Mouse (Mus musculus) embryonic facial prominence, embryonic 14.5 days (tissue): Measurements from ENCODE around the gene Xpr1. TPM values are rescaled to one million over a fixed set of nuclear protein-coding genes. Genes with fewer than 3 reads are reported as not detected.
A peak's percentile ranks its signal among the peaks of the same experiment; 100 is the strongest.

ENCODE experiments used
- ATAC-seq: fragments of 200-750 bp; cut with Nextera tagmentation; 2 replicates; pipeline ENCODE4 v1.8.0; 2017; ENCODE audit warnings: low read depth, moderate number of reproducible peaks, moderate TSS enrichment
- DNase-seq: peaks from one replicate; pipeline ENCODE4 v3.0.0-alpha.2; 2015; ENCODE audit warnings: low spot score
- H3K27ac ChIP-seq: fragments of 300-500 bp; sonication (generic); replicated peaks from 2 replicates; pipeline ENCODE4 v1.5.1; 2014; ENCODE audit warnings: low read depth, mild to moderate bottlenecking, low read length, moderate library complexity
- H3K27me3 ChIP-seq: fragments of 300-500 bp; sonication (generic); replicated peaks from 2 replicates; pipeline ENCODE4 v1.6.1; 2014; ENCODE audit warnings: low read length; ENCODE audit not compliant: control insufficient read depth, insufficient read depth
- H3K36me3 ChIP-seq: fragments of 300-500 bp; sonication (generic); 2 replicates; pipeline ENCODE4 v1.6.1; 2014; ENCODE audit warnings: low read length, mixed read lengths; ENCODE audit not compliant: control insufficient read depth, insufficient read depth
- H3K4me1 ChIP-seq: fragments of 300-500 bp; sonication (generic); 2 replicates; pipeline ENCODE4 v1.6.1; 2014; ENCODE audit warnings: antibody characterized with exemption, low read length; ENCODE audit not compliant: control insufficient read depth, insufficient read depth
- H3K4me2 ChIP-seq: fragments of 300-500 bp; sonication (generic); 2 replicates; pipeline ENCODE4 v1.6.1; 2014; ENCODE audit warnings: low read depth, mild to moderate bottlenecking, low read length, moderate library complexity, mixed read lengths
- H3K4me3 ChIP-seq: fragments of 300-500 bp; sonication (generic); 2 replicates; pipeline ENCODE4 v1.5.1; 2014; ENCODE audit warnings: low read depth, mild to moderate bottlenecking, low read length
- H3K9ac ChIP-seq: fragments of 300-500 bp; sonication (generic); 2 replicates; pipeline ENCODE4 v1.6.1; 2014; ENCODE audit warnings: low read depth, mild to moderate bottlenecking, low read length, moderate library complexity, mixed read lengths
- H3K9me3 ChIP-seq: fragments of 300-500 bp; sonication (generic); 2 replicates; pipeline ENCODE4 v1.6.1; 2016; ENCODE audit warnings: low read length; ENCODE audit not compliant: control insufficient read depth
- WGBS: fragments of 180-500 bp; shearing (Covaris S2); extraction: QIAGEN DNeasy Blood & Tissue Kit; methylation state at CpG from one replicate; pipeline ENCODE4 v1.1.7; 2014; 5-methylcytosine and 5-hydroxymethylcytosine counted together
- polyA plus RNA-seq: library from polyadenylated mRNA; unstranded; fragments of >200 nt; fragmentation: Nextera tagmentation; extraction: Ambion mirVana; gene quantifications from 2 replicates; pipeline ENCODE4 v1.2.1, GENCODE M21; 2014

Gene Xpr1
- polyA plus RNA-seq, result 5.3 and 5.6 TPM in 2 replicates

DNA sequence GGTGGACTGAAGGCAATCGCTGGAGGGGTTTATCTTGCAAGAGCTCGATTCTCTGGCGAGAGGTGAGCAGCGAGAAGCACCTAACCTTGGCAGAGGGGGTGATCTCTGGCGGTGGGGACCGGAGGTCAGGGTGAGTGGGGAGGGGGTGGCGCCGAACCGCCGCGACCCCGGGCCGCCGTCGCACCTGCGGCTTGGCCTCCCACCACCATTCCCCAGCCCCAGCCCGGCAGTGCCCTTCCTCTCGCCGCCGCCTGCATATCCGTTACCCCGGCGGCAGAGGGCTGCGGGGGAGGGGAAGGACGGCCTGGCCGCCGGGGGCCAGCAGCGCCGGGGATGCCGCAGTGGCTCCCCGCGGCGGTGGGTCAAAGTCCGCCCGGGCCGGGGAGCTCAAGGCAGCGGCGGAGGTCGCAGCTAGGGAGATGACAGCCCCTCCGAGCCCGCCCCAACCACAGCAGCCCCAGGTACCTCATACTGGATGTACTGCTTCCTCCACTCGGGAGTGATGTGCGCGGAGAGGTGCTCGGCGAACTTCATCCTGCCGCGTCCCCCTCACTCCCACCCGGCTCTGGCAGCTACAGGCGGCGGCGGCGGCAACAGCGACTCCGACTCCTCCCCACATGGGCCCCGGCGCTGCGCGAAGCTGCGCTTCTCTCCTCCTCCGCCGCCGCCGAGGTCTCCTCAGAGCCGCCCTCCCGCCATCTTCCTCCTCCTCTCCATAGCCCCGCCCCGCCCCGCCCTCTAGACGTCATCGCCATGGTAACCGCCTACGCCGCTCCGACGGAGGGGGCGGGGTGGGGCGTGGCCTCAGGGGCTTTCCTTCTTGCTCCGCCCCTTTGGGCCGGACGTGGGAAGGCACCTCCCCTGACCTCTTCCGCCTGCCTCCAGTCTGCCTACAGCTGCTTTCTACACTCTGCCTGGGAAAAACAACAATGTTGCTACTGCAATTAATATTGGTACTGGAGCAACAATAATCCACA lies at the start of gene Xpr1:
Xpr1 (minus strand) TSS at position 715 of the 977 bp plus-strand sequence.
- H3K27me3 ChIP-seq, result no peaks in the 10 kb centered on the region
- peak within 1 kb of the TSS; percentile 79 for H3K9ac ChIP-seq
- ATAC-seq (peak; percentile 96), DNase-seq (peak; percentile 96)
- H3K4me1 ChIP-seq, result no peaks in the 10 kb centered on the region
- peak within 1 kb of the TSS; percentile 89 for H3K4me3 ChIP-seq
- peak within 1 kb of the TSS; percentile 81 for H3K27ac ChIP-seq
- under 1% methylated on average over 32 of the region's 82 CpGs for WGBS
- H3K4me2 ChIP-seq, result peak within 1 kb of the TSS; percentile 79
- no peaks in the 10 kb centered on the region for H3K9me3 ChIP-seq
- no peaks in the 10 kb centered on the region for H3K36me3 ChIP-seq

DNA sequence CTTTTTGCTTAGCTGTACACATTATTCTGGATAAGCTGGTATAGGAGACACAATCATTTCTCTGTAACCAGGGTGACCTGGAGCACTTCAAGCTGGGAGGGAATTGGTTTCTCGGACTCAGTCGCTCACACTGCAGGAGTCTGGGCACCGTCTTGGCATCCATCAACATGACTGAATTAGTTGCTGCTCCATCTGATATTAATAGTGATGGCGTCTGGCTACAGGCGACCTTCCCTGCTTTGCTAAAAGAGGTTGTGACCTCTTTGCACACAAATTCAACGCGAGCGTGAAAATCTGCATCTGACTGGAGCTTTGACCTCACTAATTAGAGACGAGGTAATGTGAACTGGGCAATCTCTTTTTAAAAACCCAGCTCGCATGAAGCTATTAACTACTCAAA lies 46.2 kb upstream of the Xpr1 start:
- DNase-seq (no peak), ATAC-seq (no peak)
- Histone ChIP-seq H3K4me1 (no peaks in the 10 kb centered on the region), H3K9ac (no peak overlapping the region), H3K36me3 (no peaks in the 10 kb centered on the region), H3K9me3 (no peaks in the 10 kb centered on the region), H3K4me2 (no peak overlapping the region), H3K4me3 (no peak overlapping the region), H3K27me3 (no peaks in the 10 kb centered on the region), H3K27ac (no peak overlapping the region)
- WGBS, result 28% methylated on average over 10 of the region's 10 CpGs

DNA sequence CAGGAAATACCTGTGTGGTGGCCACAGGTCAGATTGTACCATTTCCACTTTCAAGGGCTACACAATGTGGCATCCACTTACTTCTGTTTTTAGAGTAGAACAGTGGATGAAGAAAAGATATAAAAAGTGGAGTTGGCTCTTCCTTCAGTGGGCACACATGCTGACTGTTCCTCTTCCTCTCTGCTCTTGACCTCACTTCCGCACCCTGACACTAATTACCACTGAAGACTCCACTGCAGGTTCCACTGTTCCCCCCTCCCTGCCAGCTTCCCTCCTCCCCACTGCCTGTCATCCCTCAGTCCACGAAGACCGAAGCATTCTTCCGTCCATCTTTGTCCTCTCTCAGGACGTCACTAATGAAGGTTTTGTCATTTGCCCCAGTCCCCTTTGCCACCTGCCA lies 45.4 kb upstream of the Xpr1 start:
- H3K9ac ChIP-seq, result no peak overlapping the region
- H3K4me2 ChIP-seq, result no peak overlapping the region
- H3K36me3 ChIP-seq, result no peaks in the 10 kb centered on the region
- no peak for ATAC-seq
- H3K27ac ChIP-seq, result no peak overlapping the region
- no peaks in the 10 kb centered on the region for H3K27me3 ChIP-seq
- no peak for DNase-seq
- WGBS, result 69% methylated on average over 5 of the region's 5 CpGs
- H3K9me3 ChIP-seq, result no peaks in the 10 kb centered on the region
- H3K4me1 ChIP-seq, result no peaks in the 10 kb centered on the region
- no peak overlapping the region for H3K4me3 ChIP-seq

DNA sequence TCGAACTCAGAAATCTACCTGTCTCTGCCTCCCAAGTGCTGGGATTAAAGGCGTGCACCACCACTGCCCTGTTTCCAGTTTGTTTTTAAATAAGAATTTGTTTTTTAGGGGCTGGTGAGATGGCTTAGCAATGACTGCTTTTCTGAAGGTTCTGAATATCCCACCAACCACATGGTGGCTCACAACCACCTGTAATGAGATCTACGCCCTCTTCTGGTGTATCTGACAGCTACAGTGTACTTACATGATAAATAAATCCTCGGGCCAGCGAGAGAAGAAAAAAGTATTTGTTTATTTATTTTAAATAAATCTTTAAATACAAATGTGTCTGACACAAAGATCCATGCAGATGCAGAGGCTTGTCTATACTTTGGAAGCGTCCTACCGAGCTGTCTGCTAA lies 40.3 kb upstream of the Xpr1 start:
- WGBS, result 80% methylated on average over 7 of the region's 7 CpGs
- H3K36me3 ChIP-seq, result no peaks in the 10 kb centered on the region
- no peaks in the 10 kb centered on the region for H3K9me3 ChIP-seq
- no peaks in the 10 kb centered on the region for H3K27me3 ChIP-seq
- H3K4me3 ChIP-seq, result no peak overlapping the region
- H3K4me2 ChIP-seq, result no peak overlapping the region
- DNase-seq (no peak), ATAC-seq (no peak)
- H3K9ac ChIP-seq, result no peak overlapping the region
- no peaks in the 10 kb centered on the region for H3K4me1 ChIP-seq
- no peak overlapping the region for H3K27ac ChIP-seq

DNA sequence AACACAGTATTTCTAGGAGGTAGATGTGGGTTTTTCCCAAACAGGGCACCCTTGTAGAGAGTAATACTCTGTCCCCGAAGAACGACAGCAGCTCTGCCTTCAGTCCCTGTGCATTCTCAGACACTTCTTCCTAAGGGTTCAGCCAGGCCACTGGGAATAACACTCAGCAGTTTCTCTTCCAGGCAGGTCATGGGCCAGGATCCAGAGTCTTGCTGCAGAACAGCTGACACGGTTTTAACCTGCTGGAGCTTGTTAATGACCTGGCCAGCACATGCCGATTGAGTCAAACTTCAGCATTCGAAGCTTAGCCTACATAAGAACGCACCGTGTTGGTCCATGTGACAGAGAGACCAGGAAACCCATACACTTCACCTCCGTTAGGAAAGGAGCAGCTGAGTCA lies 36.0 kb upstream of the Xpr1 start:
- Histone ChIP-seq H3K4me1 (no peaks in the 10 kb centered on the region), H3K36me3 (no peaks in the 10 kb centered on the region), H3K4me3 (no peak overlapping the region), H3K9me3 (no peaks in the 10 kb centered on the region), H3K27ac (no peak overlapping the region), H3K4me2 (no peak overlapping the region), H3K27me3 (no peaks in the 10 kb centered on the region), H3K9ac (no peak overlapping the region)
- ATAC-seq, result no peak
- WGBS, result 70% methylated on average over 8 of the region's 8 CpGs
- no peak for DNase-seq

DNA sequence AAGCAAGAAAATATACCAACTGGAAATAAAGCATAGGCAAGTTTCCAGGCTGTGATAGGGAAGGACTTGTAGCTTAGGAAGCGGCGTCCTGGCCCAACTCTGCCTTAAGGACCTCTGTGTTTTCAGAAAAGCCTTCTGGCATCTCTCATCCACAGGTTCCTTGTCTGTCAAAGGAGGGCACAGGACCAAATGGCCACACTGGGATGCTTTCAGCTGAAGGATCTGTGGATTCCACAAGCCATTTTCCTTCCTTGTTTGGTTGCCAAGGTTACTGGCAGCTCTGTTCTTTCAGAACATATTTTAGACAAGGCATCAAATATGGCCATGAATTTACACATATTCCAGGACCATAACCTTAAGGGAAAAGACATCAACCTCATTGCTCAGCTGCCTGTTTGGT lies 31.7 kb upstream of the Xpr1 start:
- Histone ChIP-seq H3K9ac (no peak overlapping the region), H3K9me3 (no peaks in the 10 kb centered on the region), H3K4me1 (no peaks in the 10 kb centered on the region), H3K36me3 (no peaks in the 10 kb centered on the region), H3K27ac (no peak overlapping the region), H3K4me3 (no peak overlapping the region), H3K4me2 (no peak overlapping the region), H3K27me3 (no peaks in the 10 kb centered on the region)
- peak; percentile 36 for DNase-seq
- no peak for ATAC-seq
- 90% methylated on average over 2 of the region's 2 CpGs for WGBS

DNA sequence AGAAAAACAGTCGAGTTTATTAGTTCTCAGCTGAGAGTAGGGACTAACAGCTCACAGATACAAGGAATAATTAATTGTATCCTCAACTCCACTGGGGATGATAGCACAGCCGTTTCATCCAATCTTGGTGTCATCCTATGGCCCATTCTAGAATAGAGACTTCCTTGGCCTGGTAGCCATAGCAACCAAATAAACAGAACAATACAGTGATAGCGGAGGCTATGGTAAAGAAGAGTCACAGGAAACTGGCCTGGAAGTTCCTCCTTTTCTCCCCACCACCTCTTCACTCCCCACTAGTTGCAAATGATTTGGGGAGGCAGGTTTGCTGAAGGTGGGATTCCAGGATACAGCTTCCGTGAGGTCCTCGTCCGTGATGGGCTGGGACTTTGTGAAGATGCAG lies 30.1 kb upstream of the Xpr1 start:
- no peak overlapping the region for H3K4me3 ChIP-seq
- no peak for DNase-seq
- WGBS, result 78% methylated on average over 6 of the region's 6 CpGs
- no peaks in the 10 kb centered on the region for H3K27me3 ChIP-seq
- H3K27ac ChIP-seq, result no peak overlapping the region
- H3K4me2 ChIP-seq, result no peak overlapping the region
- no peak for ATAC-seq
- H3K9ac ChIP-seq, result no peak overlapping the region
- no peaks in the 10 kb centered on the region for H3K9me3 ChIP-seq
- no peaks in the 10 kb centered on the region for H3K36me3 ChIP-seq
- no peaks in the 10 kb centered on the region for H3K4me1 ChIP-seq

DNA sequence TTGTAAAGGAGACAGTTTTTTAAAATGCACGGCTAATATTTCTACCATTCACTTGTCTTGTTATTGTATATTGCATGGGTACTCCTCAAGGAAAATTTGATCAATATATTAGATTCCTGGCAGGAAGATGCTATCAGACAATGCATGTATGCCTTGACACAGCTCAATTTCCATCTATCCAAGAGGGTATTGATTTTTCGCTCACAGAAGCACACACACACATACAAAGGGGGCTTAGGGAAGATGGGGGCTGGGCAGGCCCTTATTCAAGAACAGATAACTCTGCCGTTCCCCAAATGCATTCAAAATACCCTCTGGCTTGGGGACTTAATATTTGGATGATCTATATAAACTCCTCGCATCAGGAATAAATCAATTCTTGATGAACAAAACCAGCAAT lies 25.9 kb upstream of the Xpr1 start:
- no peaks in the 10 kb centered on the region for H3K27me3 ChIP-seq
- WGBS, result 86% methylated on average over 4 of the region's 4 CpGs
- H3K27ac ChIP-seq, result no peak overlapping the region
- no peaks in the 10 kb centered on the region for H3K36me3 ChIP-seq
- ATAC-seq (no peak), DNase-seq (no peak)
- no peaks in the 10 kb centered on the region for H3K4me1 ChIP-seq
- no peak overlapping the region for H3K4me2 ChIP-seq
- no peaks in the 10 kb centered on the region for H3K9me3 ChIP-seq
- H3K4me3 ChIP-seq, result no peak overlapping the region
- H3K9ac ChIP-seq, result no peak overlapping the region

DNA sequence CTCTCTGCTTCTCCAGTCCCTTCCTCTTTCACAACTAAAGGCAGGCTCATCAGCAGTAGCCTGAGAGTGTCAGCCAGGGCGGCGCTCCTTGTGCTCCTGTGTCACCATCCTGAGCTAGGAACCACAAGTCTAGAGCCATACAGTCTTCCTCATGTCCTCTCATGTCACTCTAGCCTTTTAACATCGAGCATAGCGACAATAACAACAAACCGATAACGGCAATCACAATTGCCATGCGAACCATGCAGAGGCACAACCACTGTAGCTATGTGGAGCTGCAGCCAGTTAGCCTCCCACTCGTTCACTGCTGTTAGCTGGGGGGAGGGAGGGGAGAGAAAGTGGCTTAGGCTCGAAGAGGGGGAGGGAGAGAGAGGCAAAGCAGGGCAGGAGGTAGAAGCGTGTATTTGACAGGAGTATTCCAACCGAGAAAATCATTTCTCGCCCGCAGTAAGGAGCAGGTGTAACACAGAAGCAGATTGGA lies 25.3 kb upstream of the Xpr1 start:
- Histone ChIP-seq H3K27me3 (no peaks in the 10 kb centered on the region), H3K9me3 (no peaks in the 10 kb centered on the region), H3K36me3 (no peaks in the 10 kb centered on the region), H3K4me2 (no peak overlapping the region), H3K4me1 (no peaks in the 10 kb centered on the region), H3K9ac (no peak overlapping the region), H3K4me3 (no peak overlapping the region), H3K27ac (no peak overlapping the region)
- WGBS, result 64% methylated on average over 13 of the region's 13 CpGs
- no peak for DNase-seq
- ATAC-seq, result no peak
